Mouse (Mus musculus): ENCODE results near the gene D630003M21Rik. TPM values are rescaled to one million over a fixed set of nuclear protein-coding genes. Genes with fewer than 3 reads are reported as not detected.

The D630003M21Rik gene
- not detected for total RNA-seq (2023)

DNA sequence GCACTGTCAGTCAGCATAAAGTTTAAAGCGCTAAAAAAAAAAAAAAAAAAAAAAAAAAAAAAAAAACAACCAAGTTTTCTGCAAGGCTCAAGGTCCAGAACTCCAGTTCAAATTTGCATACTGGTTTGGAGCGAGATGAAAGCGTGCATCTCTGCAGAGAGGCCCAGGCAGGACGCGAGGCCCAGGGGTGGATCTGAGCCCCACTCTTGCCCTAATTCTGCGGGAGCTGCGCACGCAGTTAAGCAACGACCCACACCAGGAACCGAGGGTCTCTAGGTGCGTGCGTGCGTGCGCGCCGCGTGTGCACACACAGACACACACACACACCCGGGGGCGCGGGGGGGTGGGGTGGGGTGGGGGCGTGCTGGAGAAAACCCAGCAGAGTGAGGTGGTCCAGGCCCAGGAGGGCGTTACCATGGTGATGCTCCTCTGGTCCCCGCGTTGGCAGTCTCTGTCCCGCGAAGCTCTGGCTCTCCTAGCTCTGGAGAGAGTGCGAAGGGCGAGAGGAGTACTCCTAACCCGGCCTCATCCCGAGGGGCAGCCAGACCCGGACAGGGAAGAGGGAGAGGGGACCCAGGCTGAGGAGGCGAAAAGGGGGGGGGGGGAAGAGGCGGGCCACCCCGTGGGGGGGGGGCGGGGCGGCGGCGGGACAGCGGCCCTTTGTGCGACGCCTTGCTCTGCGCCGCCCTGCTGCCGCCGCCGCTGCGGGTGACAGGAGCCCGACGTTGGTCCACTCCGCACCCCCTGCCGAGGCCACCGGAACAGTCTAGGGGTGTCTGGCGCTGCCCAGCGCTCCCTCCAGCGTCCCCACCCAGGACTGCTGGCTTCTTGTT is at the start of gene D630003M21Rik:
Gene D630003M21Rik (minus strand): TSS at position 553 of the 833 bp plus-strand sequence.

DNA sequence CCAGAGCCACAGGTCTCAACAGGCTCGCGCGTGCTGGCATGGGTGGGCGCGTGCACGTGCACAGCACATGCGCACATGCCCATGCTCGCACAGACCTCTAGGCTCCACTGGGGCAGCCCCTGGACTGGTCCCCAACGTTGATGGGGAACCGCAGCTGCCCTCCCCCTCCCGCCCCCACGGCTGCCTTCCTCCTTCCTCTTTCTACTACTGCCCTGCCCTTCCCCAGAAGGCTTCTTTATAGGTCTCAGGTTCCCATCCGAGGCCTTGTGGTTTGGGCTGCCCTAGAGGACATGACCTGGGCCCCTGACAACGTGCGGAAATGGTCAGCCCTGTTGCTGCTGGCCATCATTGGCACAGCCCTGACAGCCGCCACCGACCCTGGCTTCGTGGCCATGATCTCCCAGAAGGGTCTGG is 29.0 kb upstream of the D630003M21Rik start, which contains the start of gene Bpi:
Gene Bpi (plus strand): TSS at position 90 of the 414 bp plus-strand sequence.

DNA sequence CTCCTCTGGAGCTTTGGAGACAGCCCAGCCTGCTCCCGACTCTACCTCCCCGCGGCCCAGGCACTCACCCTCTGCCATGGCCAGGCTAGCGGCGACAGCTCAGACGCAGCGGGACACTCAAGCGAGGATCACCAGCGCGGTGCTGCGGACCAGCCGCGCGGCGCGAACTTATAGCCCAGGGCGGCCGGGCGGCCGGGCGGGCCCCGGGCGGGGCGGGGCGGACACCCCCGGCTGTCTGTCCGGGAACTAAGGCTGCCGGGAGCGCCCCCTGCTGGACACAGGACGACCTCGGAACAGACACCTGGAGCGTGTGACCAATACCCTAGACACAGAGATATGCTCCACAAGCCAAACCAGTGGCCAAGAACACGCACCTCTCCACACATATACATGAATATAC is 82.8 kb downstream of the D630003M21Rik start, which contains the start of gene Tgm2:
Gene Tgm2 (minus strand): TSS at position 214 of the 400 bp plus-strand sequence.

Other genes starting within 250 kb of the D630003M21Rik start
- gene Tti1, start 200.8 kb downstream of the D630003M21Rik start, total RNA-seq (2023) = 10 to 100 TPM; 22.1 to 22.7 TPM
- gene Rprd1b, start 200.7 kb downstream of the D630003M21Rik start, total RNA-seq (2023) = 10 to 100 TPM; 21.6 to 27.1 TPM
- 10 to 100 TPM in 1 of 2 experiments, 1 to 10 TPM in 1; 9.9 to 13.9 TPM for gene Tgm2, start 82.8 kb downstream of the D630003M21Rik start, total RNA-seq (2023)
- gene Bpi, start 28.9 kb upstream of the D630003M21Rik start, total RNA-seq (2023) = not detected
- 10 to 100 TPM; 60.8 to 64.5 TPM for gene Lbp, start 77.3 kb upstream of the D630003M21Rik start, total RNA-seq (2023)
- not detected for gene Snhg11, start 146.4 kb upstream of the D630003M21Rik start, total RNA-seq (2023)
- 10 to 100 TPM; 44.3 to 51.2 TPM for gene Ralgapb, start 180.6 kb upstream of the D630003M21Rik start, total RNA-seq (2023)

Data from neutrophil, adult 83 days (primary cell).